Mouse (Mus musculus): ENCODE results near the gene Olfr165.
"Not testable (repeated sequence)": the region's sequence is repeated elsewhere in the genome, so short reads cannot be mapped to it uniquely, and the experiment has no call there.

Gene Olfr165

GRCm38 (mm10) chr16:19423034-19423433, at the start of gene Olfr165:
Gene Olfr165, minus strand, starts transcription at chr16:19423134.
- no peak for DNase-seq (ENCODE audit: extremely low read depth, insufficient read length, low spot score)

DNA sequence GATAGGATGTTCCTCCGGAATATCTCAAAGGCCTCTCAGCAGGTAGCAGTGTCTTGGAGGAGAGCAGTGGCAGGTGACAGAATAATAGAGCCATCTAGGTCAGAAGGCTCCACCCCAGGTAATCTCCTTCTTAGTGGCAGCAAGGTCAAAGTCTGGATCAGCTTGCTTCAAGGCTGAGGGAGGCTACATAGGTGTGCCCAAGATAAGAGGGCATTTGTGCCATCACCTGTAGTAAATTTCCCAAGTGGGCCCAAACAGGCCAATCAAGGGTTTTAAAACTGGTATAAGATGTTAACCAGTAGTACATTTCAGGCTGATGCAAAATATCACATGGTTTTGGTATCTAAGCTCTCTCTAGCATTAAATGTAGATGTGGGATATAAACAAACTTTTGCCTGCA, 41.4 kb upstream of the Olfr165 start:
- DNase-seq (ENCODE audit: extremely low read depth, insufficient read length, low spot score): no peak

- not testable (repeated sequence) for DNase-seq (ENCODE audit: extremely low read depth, insufficient read length, low spot score)
Observed at GRCm38 (mm10) chr16:19458741-19459140, 35.8 kb upstream of the Olfr165 start.

DNA sequence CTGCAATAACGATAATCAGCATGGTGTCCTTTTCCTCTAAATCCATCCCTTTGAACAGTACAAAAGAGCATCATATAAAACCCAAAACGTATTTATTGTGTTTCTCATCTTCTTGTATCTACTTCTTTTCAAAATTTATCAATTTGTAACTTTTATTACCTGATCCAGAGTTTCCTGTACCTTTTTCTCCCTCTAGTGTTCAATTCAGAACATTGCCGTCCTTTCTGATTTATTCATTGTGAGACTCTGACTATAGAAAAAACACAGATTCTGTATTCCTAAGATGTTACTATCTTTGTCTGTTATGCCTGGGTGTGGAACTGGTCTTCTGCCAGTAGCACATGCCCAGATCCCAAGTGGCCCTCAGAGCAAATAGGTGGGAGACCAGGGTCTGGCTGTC, 35.0 kb downstream of the Olfr165 start:
- no peak for DNase-seq (ENCODE audit: extremely low read depth, insufficient read length, low spot score)
